Mouse (Mus musculus): ENCODE data around the gene Slc6a18.
A peak's percentile ranks its signal among the peaks of the same experiment; 100 is the strongest.

Slc6a18 gene

GRCm38 (mm10) chr13:73677853-73678252, at the start of gene Slc6a18:
Slc6a18 (minus strand) TSS chr13:73678023.
- DNase-seq (ENCODE audit: low read depth) = no peak

DNA sequence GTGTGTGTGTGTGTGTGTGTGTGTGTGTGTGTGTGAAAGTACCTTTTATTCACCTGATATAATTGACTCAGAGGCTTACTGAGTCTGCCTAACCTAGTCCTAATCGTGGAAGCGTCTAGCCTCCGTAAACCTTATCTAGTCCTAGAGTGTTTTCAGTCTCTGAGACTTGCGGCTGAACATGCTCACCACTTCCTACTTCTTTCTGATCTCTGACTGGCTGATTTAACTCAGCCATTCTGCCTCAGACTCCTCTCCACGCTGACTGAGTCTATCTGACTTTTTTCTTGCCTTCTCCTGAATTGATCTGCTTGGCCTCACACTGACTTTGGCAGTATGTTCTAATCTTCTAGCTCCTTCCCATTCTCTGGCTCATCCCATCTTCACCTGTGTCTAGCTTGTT, 47.5 kb upstream of the Slc6a18 start:
- peak; percentile 59 for DNase-seq (ENCODE audit: low read depth)

GRCm38 (mm10) chr13:73723081-73723668, 45.4 kb upstream of the Slc6a18 start:
- peak; percentile 30 for DNase-seq (ENCODE audit: low read depth)

DNA sequence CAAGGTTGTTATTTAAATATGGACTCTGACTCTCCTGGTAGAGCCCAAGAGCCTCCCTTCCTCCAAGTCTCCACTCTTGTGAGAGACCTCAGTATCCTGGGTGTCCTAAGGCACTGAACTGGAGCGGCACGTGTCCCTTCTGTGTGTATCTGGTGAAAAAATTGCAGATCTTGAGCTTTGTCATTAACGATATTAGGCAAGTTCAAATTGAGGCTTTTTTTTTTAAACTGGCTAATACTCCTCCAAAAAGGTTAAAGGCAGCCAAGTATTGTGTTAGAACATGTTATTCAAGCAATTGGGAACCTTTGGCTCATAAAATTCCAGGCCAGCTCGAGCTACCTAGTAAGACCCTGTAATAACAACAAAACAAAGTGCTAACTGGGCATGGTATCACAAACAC, 42.4 kb upstream of the Slc6a18 start:
- no peak for DNase-seq (ENCODE audit: low read depth)

GRCm38 (mm10) chr13:73718225-73718624, 40.4 kb upstream of the Slc6a18 start:
- DNase-seq (ENCODE audit: low read depth) = peak; percentile 85

DNA sequence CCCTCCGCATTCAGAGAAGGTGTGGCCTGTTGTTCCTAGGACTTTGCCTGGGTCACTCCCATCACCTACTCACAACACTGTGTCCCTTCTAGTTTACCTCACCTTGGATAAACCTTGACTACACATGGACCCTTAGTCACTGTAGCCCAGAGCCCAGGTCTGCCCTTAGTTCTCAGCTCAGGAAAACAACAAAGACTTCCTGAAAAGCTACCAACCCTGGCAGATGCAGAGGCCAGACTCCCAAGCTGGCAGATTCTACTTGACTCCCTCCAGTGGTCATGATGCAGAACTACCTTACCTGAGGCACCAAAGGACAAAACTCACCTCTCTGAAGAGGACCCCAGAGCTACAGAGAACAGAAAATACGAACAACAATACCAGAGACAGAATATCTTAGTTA, 36.2 kb upstream of the Slc6a18 start:
- peak; percentile 44 for DNase-seq (ENCODE audit: low read depth)

DNA sequence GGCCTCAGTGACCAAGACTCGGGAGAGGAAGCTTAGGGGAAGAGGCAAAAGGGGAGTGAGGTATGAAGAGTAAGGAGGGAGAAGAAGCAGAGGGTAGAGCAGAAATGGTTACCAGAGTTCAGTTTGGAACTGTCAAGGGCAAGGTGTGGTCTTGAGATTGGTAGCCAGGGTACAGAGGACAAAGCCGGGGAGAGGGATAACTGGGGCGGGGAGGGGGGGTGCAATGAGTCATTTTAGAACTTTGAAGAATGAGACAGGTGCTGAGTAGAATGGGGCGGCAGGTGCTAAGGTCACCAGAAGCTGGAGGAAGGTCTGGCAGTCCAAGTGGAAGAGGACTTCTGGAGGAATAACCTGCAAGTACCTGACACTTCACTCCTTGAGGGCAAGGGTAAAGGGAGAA, 35.4 kb upstream of the Slc6a18 start:
- no peak for DNase-seq (ENCODE audit: low read depth)

- no peak for DNase-seq (ENCODE audit: low read depth)
These were observed 34.4 kb upstream of the Slc6a18 start for GRCm38 (mm10) chr13:73712228-73712627.

DNA sequence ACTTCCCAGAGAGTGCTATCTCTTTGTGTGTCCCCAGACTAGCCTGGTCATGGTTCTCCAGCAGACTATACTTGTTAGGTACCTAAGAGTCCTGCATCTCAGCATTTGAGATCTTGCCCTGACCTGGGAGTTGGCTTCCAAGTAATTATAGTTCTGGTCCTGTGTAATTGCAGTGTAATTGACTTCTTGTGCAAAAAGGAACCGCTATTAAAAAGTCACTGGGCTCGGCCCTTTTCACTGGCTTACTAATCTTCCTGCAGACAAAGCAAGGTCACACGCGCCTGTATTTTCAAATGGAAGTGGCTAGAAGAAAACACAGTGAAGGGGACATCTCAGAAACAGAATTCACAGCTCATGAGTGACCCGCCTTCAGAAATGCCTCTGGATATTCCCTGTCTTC, 34.0 kb upstream of the Slc6a18 start:
- DNase-seq (ENCODE audit: low read depth) = no peak

GRCm38 (mm10) chr13:73711221-73711620, 33.4 kb upstream of the Slc6a18 start:
- no peak for DNase-seq (ENCODE audit: low read depth)

- DNase-seq (ENCODE audit: low read depth) = no peak
These were observed 31.7 kb upstream of the Slc6a18 start for GRCm38 (mm10) chr13:73709491-73709890.

GRCm38 (mm10) chr13:73704694-73705325, 27.0 kb upstream of the Slc6a18 start, which contains the start of gene Slc6a19:
Slc6a19 (minus strand) TSS chr13:73704865.
- DNase-seq (ENCODE audit: low read depth) = no peak

DNA sequence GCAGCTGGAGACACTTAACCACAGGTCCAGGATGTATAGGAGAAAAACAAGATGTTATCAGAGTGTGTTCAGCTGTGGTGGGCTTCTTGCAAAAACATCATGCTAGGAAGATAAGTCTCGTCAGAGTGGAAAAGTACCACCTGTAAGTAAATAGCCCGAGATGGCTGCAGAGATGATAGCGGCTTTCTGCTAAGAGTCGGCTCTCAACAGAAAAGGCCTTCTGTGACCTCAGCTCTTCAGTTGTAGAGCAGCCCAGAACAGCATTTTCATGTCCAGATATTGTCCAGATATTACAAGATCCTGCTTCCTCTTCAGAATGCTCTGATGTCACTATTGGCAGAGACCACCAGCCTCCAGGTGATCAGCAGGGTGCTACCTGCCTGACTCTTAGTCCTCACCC, 25.7 kb upstream of the Slc6a18 start:
- peak; percentile 42 for DNase-seq (ENCODE audit: low read depth)

GRCm38 (mm10) chr13:73702776-73703175, 25.0 kb upstream of the Slc6a18 start:
- DNase-seq (ENCODE audit: low read depth) = peak; percentile 55

- no peak for DNase-seq (ENCODE audit: low read depth)
These were observed 23.5 kb upstream of the Slc6a18 start for GRCm38 (mm10) chr13:73701161-73701883.

DNA sequence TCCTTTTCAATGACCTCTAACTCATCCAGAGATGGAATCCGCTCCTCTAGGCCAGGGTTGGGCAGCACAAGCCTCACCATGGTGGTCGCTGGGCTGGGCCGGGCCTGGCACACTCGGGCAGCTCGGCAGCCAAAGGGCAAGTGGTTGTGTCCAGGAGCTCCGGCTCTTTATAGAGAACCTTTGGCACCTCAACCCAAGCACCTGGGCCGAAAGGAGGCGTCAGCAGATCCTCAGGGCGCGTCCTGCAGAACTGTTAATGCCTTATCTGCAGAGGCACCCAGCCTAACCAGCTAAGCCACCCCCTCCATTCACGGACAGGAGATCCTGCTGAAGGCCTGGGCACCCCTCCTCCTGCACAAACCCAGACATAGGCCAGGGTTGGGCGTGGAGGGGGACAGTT, 22.7 kb upstream of the Slc6a18 start:
- DNase-seq (ENCODE audit: low read depth) = no peak

DNA sequence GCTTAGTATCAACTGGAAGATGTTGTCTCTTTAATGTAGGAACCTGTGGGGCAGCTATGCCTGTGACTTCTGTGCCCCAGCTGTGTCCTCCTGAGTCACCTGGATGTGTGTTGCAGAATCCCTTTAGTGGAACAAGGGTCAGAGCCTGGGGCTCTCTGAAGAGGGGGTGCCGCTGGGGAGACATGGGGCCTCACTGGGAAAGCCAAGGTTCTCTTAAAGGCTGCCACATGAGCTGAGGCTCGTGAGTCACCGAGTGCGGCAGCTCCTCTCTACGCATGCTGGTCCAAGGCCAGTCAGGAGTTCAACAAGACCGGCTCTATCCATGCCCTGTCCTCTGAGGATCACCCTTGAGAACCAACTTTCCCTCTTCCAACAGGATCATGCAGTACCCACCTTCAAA, 21.9 kb upstream of the Slc6a18 start:
- no peak for DNase-seq (ENCODE audit: low read depth)

DNA sequence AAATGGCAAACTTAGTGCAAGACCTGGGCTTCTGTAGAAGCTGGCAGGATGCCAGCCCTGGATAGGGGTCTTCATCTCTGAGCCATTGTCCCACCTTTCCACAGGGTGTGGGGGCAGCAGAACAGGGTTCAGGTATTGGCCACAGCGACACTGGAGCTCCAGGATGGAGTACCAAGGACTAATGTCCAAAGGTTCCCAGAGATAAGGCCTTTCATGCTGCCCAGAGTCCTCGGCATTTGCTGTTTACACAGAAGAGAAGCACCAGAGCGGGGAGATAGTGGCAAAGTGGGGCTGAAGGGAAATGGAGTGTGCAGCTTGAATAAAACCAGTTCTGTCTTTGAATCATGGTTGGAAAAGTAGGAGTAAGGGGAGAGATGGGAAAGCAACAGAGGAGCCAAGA, 18.7 kb upstream of the Slc6a18 start:
- DNase-seq (ENCODE audit: low read depth) = no peak

GRCm38 (mm10) chr13:73694972-73695371, 17.1 kb upstream of the Slc6a18 start:
- DNase-seq (ENCODE audit: low read depth) = no peak

- DNase-seq (ENCODE audit: low read depth) = peak; percentile 28
These were observed 15.5 kb upstream of the Slc6a18 start for GRCm38 (mm10) chr13:73693333-73693732.

- DNase-seq (ENCODE audit: low read depth) = peak; percentile 69
These were observed 14.5 kb upstream of the Slc6a18 start for GRCm38 (mm10) chr13:73692249-73692868.

DNA sequence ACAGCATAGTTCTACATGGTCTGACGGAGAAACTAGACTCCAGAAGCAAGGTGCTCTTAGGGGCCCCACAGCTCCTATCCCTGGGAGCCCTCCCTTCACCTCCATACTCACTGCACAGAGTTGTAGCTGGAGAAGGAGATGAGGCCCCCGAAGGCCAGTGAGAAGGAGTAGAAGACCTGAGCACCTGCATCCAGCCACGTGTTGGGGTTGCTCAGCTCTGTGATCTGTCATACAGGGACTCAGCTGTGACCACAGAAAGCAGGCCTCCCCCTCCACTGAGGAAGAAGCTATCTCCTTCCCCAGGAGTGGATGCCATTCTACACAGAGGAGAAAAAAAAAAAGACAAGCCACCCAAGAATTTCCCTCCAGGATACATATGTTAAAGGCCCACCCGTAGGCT, 11.1 kb upstream of the Slc6a18 start:
- DNase-seq (ENCODE audit: low read depth) = no peak

DNA sequence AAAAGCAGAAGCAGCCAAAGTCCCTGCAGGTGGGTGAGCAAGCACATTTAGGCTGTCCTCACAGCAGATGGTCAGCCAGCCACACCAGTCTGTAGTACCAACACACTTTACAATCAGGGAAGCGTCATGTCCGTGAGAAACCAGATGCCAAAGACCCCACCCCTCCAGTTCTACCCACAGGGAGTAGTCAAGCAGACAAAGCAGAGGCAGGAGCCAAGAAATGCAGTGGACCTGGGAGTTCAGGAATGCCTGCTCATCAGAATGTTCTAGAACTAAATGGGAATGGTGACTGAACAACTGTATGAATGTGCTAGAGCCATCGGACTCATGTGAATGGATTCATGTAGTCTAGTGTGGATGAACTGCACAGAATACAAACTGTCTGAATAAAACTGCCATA, 9.8 kb upstream of the Slc6a18 start:
- no peak for DNase-seq (ENCODE audit: low read depth)

Measured in 416B (cell line).